Mouse (Mus musculus) brown adipose tissue, adult 24 weeks (tissue): ENCODE measurements around the gene Adam25. TPM values are rescaled to one million over a fixed set of nuclear protein-coding genes. Genes with fewer than 3 reads are reported as not detected.
"Not testable (repeated sequence)": the region's sequence is repeated elsewhere in the genome, so short reads cannot be mapped to it uniquely, and the experiment has no call there.

Source experiments
- H3K27ac ChIP-seq: fragments of 200-500 bp; replicated peaks from 2 replicates; pipeline ENCODE4 v1.5.1; 2012; ENCODE audit warnings: low read depth, mild to moderate bottlenecking, low read length
- H3K4me1 ChIP-seq: fragments of 200-500 bp; 2 replicates; pipeline ENCODE4 v1.6.1; 2012; ENCODE audit warnings: low read length, mixed read lengths; ENCODE audit not compliant: control insufficient read depth, insufficient read depth, insufficient read length
- H3K4me3 ChIP-seq: fragments of 200-500 bp; 2 replicates; pipeline ENCODE4 v1.5.1; 2012; ENCODE audit warnings: low read depth, mild to moderate bottlenecking, low read length, moderate library complexity; ENCODE audit not compliant: insufficient read depth
- polyA plus RNA-seq: library from polyadenylated mRNA; stranded (reverse); fragments of >200 nt; gene quantifications from 2 replicates; pipeline ENCODE4 v1.2.4, GENCODE M21; 2012; ENCODE audit not compliant: missing spikeins, insufficient read depth, insufficient read length

Gene Adam25
- polyA plus RNA-seq, result not detected in 2 replicates

- not testable (repeated sequence) for H3K27ac ChIP-seq, H3K4me1 ChIP-seq, H3K4me3 ChIP-seq
These were observed at the start of gene Adam25 for GRCm38 (mm10) chr8:40751908-40752307. TSS of gene Adam25 (plus strand) at chr8:40752208.

DNA sequence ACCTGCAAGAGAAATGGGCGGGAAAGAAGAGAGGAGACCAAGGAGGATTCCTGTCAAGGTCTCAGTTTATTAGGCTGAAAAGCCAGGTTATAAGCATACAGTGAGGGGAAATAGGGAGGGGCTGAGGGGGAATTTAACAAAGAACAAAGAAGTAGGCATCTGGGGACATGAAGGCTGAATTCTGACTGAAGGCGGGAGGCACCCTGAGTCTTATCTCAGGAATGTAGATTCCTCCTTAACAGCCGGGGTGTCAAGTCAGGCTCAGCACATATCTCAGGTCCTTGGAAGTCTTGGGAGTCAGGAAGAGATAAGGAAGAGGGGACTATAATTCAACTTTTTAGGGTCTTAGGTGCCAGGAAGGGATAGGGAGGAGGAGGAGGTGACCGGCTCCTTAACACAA is 36.6 kb upstream of the Adam25 start:
- H3K4me1 ChIP-seq, H3K27ac ChIP-seq, H3K4me3 ChIP-seq: not testable (repeated sequence)

DNA sequence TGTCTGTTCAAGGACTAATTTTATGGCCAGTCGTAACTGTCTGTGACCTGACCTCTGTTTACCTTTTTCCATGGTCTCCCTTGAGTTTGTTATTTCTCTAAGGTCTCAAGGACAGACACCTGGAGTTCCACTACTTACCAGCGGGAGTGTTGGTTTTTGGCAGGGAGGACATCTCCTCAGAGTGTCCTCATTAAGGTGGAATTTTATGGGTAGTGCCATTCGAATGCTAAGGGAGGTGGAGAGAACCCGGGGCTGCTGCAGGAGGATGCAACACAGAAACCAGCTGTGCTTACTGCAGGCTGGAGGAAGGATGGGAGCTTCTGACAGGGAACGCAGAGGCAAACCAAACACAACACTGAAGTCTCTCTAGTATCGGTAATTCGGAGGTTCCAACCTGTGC is 36.0 kb upstream of the Adam25 start:
- H3K4me3 ChIP-seq, result no peak overlapping the region
- H3K4me1 ChIP-seq, result no peaks in the 10 kb centered on the region
- H3K27ac ChIP-seq, result no peak overlapping the region

GRCm38 (mm10) chr8:40783320-40783719 is 31.3 kb downstream of the Adam25 start:
- Histone ChIP-seq H3K4me1 (no peaks in the 10 kb centered on the region), H3K27ac (no peak overlapping the region), H3K4me3 (no peak overlapping the region)

- H3K4me1 ChIP-seq, H3K27ac ChIP-seq, H3K4me3 ChIP-seq: not testable (repeated sequence)
These were observed 41.0 kb downstream of the Adam25 start, which contains the start of gene Adam20 for GRCm38 (mm10) chr8:40792973-40793372. TSS of gene Adam20 (plus strand) at chr8:40793273.

DNA sequence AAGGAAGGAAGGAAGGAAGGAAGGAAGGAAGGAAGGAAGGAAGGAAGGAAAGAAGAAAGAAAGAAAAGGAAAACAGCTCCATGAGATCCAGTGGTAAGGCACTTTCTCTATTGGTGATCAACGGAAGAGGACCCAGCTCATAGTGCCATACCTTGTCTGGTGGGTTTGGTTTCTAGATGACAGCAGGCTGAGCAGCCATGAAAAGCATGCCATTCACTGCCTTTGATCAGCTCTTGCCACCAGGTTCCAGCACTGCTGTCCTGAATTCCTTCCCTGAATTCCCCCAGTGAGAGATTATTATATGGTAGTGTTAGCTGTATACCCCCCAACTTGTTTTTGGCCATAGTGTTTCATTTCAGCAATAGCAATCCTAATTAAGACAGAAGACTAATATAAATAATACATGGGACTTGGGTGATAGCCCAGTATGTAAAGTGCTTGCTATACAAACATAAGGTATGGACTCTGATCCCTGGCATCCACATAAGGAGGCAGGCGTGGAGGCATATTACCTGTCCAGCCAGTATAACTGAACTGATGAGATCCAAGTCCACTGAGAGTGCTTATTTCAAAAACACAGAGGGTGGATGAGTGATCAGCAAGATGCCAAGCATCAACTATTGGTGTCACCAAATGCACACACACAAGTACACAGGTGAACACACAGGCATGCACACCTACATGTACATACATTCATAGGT is 51.5 kb downstream of the Adam25 start:
- H3K4me3 ChIP-seq, result no peak overlapping the region
- H3K4me1 ChIP-seq, result no peaks in the 10 kb centered on the region
- H3K27ac ChIP-seq, result no peak overlapping the region

Other genes starting within 250 kb of the Adam25 start
- gene Adam24, start 77.1 kb upstream of the Adam25 start, polyA plus RNA-seq, result not detected in 2 replicates
- gene Adam20, start 41.1 kb downstream of the Adam25 start, polyA plus RNA-seq, result not detected in 2 replicates
- gene Adam39, start 70.8 kb downstream of the Adam25 start, polyA plus RNA-seq, result not detected in 2 replicates